Mouse (Mus musculus): ENCODE data around the gene Spaca3. TPM values are rescaled to one million over a fixed set of nuclear protein-coding genes. Genes with fewer than 3 reads are reported as not detected.

The Spaca3 gene
- not detected for total RNA-seq (2021)
- long read RNA-seq, experiment 1 = 0 reads
- long read RNA-seq, experiment 2 = 0 reads

GRCm38 (mm10) chr11:80858065-80858464 lies at the start of gene Spaca3:
Gene Spaca3 (plus strand): TSS chr11:80858365.
- no peak for DNase-seq (ENCODE audit: low spot score)

DNA sequence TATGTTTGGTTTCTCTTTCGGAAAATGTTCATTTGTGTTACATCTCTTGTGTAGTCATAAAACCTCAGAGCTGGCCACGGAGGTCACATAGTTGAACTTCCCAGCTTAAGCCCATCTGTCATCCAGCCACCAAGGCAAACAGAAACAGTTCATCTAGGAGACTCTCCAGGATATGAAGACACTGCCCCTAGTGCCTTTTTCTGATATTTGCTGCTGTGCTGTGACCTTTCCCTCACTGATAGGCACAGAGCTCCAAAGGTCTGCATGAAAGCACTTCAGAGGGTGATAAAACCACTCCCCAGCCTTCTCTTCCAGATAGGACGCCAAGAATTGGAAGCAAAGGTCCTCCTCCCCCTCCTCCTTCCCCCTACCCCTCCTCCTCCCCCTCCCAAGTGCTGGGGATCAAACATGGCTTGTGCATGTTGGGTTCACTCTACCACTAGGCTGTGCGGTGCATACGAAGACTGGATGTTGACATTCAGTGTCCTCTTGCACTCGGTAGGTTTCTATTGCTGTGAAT lies 49.6 kb upstream of the Spaca3 start:
- DNase-seq (ENCODE audit: low spot score) = no peak

DNA sequence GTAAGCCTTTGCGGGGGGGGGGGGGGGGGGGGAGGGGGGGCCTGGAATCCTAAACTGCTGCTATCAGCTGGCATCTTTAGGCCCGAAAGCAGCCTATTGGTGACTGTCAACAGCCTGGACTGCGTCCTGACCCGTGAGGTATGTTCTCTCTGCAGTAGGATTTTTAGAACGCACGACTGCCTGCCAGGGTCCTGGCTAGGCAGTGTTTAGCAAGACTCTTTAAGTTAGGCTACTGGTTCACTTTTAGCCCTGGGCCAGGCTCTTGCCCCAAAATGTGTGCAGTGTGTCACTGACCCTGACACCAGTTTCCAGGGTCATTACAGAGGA lies 48.5 kb upstream of the Spaca3 start:
- DNase-seq (ENCODE audit: low spot score) = no peak

DNA sequence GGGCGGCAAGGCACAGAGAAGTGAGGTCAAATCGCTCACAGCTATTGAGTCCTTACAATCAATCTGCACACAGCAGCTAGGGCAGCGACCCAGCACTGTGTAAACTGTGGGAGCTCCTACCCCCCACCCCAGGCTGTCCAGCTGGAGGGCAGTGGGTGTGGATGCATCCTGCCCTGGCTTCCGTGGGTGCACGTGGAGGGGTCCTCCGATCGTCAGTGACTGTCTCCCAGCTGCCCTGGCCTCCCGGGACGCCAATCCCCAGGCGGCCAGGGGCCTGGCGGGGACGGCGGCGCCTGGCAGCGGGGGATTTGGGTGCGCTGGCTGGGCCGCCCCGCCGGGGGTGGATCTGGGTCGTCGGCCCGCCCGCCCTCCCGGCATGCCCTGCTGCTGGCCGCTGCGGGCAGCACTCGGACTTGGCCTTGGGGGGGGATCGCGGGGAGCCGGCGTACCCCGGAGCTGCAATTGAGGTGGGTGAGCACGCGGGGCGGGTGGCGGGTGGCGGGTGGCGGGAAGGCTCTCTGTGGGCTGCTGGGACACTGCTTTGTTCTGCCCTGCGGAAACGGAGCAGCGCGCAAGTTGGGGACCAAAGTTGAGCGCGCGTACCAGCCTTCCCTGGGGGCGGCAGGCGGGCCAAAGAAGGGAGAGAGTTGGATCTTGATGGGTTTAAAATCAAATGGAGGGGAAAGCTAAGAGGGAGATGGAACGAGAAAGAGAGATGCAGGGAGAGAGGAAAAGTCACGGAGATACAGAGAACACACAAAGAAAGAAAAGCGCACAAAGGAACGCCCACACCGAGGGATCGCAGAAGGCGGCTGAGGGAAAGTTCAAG lies 48.0 kb upstream of the Spaca3 start, which contains the start of gene Tmem98:
Gene Tmem98, plus strand, starts transcription at position 183 of the 829 bp plus-strand sequence.
- no peak for DNase-seq (ENCODE audit: low spot score)

GRCm38 (mm10) chr11:80811156-80811555 lies 47.0 kb upstream of the Spaca3 start:
- no peak for DNase-seq (ENCODE audit: low spot score)

DNA sequence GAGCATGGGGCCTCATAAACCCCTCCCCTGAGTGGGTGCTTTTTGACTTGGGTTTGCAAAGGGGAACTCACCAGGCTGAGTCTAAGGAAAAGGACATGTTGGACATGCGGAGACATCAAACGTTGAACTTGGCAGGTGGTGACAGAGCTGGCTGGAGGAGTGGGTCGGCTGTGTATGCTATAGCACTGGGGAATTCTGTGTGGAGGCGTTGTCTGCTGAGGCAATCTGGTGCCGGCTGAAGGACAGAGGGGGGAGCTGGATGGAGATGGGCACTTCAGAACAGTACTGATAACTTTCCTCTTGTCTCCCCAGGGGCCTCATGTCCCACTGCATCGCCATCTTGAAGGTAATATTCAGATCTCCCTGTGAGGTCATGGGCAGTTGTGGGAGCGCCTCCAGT lies 42.8 kb upstream of the Spaca3 start:
- no peak for DNase-seq (ENCODE audit: low spot score)

- peak; percentile 61 for DNase-seq (ENCODE audit: low spot score)
These were observed 40.0 kb upstream of the Spaca3 start for GRCm38 (mm10) chr11:80818060-80818697.

- no peak for DNase-seq (ENCODE audit: low spot score)
These were observed 38.1 kb upstream of the Spaca3 start for GRCm38 (mm10) chr11:80820085-80820484.

- no peak for DNase-seq (ENCODE audit: low spot score)
These were observed 36.9 kb upstream of the Spaca3 start for GRCm38 (mm10) chr11:80821296-80821695.

DNA sequence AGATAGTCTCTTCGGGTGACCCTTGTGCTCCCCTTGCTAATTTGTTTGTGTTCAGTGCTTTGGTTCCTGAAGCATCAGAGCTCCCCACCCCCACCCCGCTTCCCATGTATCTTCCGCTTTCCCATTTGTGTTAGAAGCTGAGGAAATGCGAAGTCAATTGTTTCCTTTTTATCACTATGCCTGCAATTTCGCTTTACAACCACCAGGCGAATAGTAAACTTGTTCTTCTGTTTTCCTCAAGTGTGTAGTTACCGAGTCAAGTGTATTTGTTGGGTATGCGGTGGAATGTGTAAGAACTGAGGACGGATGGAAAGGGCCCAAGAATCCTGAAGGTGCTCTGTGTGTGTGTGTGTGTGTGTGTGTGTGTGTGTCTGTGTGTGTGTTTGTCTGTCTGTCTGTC lies 36.4 kb upstream of the Spaca3 start:
- DNase-seq (ENCODE audit: low spot score) = no peak

DNA sequence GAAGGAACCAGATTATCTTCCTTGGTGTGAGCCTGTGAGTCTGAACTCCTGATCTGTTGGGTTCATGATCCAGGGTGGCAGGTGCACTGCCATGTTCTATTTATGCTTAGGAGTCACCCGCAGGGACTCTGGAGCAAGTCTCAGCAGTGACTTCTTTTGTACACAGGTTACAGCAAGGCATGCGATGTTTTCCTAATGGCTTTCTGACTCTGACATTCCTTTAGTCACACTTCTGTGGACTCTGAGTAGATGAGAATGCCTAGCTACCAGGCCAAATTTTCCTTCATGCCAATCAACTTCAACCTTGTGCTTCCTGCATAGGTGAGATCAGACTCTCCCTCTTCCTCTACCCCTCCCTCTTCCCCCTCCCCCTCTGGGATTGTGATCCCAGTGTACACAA lies 22.8 kb upstream of the Spaca3 start:
- no peak for DNase-seq (ENCODE audit: low spot score)

DNA sequence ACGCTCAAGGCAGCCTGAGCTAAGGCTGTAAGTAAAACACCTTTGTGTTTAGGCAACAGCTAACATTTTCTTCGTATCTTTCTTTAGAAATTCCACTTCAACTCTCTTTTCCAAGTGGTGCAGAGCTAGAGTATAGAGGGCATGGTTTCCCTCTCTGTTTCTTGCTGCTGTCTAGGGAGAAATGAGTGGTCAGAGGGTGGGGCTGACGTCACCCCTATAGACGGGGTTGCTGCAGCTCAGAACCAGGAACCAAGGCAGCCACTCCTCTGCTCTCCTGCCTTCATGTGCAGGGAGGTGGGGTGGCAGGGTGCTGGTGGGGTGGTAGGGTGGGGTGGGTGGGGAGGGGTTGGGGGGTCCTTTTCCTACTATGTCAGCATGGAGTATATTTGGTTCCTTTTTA lies 22.3 kb upstream of the Spaca3 start:
- no peak for DNase-seq (ENCODE audit: low spot score)

DNA sequence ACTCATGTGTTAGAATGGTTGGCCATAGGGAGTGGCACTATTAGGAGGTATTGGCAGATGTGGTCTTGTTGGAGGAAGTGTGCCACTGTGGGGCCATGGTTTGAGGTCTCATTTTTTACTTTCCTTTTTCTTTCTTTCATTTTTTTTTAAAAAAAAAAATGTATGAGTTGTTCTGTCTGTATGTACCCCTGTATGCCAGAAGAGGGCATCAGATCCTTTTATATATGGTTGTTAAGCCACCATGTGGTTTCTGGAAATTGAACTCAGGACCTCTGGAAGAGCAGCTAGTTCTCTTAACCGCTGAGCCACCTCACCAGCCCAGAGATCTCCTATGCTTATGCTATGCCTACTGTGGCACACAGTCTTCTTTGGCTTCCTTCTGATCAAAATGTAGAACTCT lies 19.4 kb upstream of the Spaca3 start:
- DNase-seq (ENCODE audit: low spot score) = no peak

DNA sequence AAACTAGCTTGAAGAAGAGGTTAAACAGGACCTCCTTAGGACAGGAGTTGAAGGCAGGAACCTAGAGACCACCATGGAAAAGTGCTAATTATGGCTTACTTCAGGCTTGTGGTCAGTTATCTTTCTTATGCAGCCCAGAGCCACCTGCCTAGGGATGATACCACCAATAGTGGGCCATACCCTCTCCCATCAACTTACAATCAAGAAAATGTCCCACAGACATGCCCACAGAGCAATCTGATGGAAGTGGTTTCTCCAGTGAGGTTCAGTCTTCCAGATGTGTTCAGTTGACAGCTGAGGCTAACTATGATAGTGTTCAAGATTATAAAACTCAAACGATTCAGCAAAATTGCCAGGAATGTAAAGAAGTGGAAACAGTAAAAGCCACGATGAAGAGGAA lies 14.7 kb upstream of the Spaca3 start:
- DNase-seq (ENCODE audit: low spot score) = no peak

DNA sequence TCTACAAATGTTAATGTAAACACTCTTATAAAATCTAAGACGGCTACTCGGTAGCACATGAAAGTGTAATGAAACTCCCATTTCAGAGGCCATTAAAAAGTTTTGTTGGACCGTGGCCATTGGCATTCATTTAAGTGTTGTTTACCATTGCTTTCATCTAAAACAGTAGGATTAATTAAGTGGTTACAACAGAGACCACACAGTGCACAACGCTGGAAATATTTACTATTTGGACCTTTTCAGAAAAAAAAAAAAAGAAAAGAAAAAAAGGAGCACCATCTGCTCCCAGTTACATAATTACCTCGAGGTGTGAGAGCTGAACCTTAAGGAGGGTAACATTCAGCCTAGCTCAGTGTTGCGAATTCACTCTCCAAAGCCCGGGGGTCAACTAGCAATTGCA lies 12.7 kb upstream of the Spaca3 start:
- DNase-seq (ENCODE audit: low spot score) = no peak

GRCm38 (mm10) chr11:80846115-80846514 lies 12.1 kb upstream of the Spaca3 start:
- no peak for DNase-seq (ENCODE audit: low spot score)

GRCm38 (mm10) chr11:80848131-80848530 lies 10.0 kb upstream of the Spaca3 start:
- no peak for DNase-seq (ENCODE audit: low spot score)

DNA sequence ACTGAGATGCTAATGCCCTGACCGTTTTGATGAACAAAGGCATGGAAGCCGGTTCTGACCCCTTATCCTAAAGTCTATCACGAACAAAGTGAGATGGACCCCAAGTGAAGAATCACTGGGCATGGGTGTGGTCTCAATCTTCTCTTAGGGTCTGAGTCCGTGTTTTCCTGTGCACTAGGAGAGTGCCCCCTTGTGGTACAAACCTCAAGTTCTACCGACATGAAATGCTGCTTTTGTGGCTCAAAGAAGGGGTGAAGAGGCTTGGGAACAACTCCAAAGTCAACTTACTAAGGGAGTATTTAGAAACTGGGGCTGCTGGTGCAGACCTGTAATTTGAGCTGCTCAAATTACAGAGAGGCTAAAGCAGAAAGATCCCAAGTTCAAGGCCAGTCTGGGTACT lies 6.3 kb upstream of the Spaca3 start:
- no peak for DNase-seq (ENCODE audit: low spot score)

DNA sequence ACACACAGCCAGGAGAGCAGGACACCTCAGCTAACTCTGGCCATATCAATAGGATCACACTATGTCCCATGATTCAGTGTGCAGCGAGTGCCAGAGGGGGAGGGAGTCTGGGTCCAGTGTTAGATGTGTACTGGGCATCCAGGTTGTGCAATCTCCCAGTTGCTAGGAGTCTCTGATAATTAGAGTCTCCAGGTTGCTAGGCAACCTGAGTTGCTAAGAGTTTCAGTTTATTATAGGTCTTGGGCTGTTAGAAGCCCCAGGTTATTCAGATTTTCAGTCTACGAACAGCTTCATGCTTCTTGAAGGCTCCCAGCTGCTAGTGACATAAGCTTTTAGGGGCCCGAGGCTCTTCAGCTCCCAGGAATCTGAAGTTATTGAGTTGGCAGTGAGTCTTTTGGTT lies 5.2 kb upstream of the Spaca3 start:
- no peak for DNase-seq (ENCODE audit: low spot score)

DNA sequence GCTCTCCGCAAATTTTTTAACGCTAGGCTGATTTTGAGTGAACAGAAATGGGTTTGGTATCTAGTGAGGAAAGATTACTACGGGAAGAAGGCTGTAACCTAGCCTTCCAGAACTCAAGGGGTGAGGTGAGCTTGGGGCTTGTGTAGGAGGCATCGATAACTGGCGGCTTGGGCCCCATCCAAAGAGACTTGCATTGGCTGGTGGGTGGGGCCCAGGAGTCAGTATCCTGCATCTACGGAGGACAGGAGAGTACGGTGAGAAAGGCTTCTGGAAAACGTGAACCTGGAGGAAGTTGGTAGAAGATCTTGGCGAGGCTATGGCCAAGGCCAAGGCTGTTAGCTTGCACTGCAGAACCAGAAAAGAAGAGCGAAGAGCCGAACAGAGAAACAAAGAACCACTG lies 3.7 kb upstream of the Spaca3 start:
- DNase-seq (ENCODE audit: low spot score) = no peak

- no peak for DNase-seq (ENCODE audit: low spot score)
These were observed 3.3 kb upstream of the Spaca3 start for GRCm38 (mm10) chr11:80854908-80855307.

GRCm38 (mm10) chr11:80856827-80857226 lies 1.3 kb upstream of the Spaca3 start:
- DNase-seq (ENCODE audit: low spot score) = no peak

- DNase-seq (ENCODE audit: low spot score) = no peak
These were observed 4.8 kb downstream of the Spaca3 start for GRCm38 (mm10) chr11:80862941-80863340.

All from gastrocnemius, adult 18-20 months (tissue).